Mouse (Mus musculus) midbrain, embryonic 15.5 days (tissue): ENCODE data around the gene Tgfbr3l. TPM values are rescaled to one million over a fixed set of nuclear protein-coding genes. Genes with fewer than 3 reads are reported as not detected.
A peak's percentile ranks its signal among the peaks of the same experiment; 100 is the strongest.

Source experiments
- ATAC-seq: fragments of 200-750 bp; cut with Nextera tagmentation; replicated peaks from 2 replicates; pipeline ENCODE4 v1.8.0; 2017; ENCODE audit warnings: moderate TSS enrichment
- H3K27ac ChIP-seq: fragments of 300-500 bp; sonication (generic); 2 replicates; pipeline ENCODE4 v1.5.1; 2015; ENCODE audit warnings: mild to moderate bottlenecking, inconsistent platforms
- H3K27me3 ChIP-seq: fragments of 300-500 bp; sonication (generic); replicated peaks from 2 replicates; pipeline ENCODE4 v1.6.1; 2015; ENCODE audit warnings: inconsistent platforms
- H3K36me3 ChIP-seq: fragments of 300-500 bp; sonication (generic); replicated peaks from 2 replicates; pipeline ENCODE4 v1.6.1; 2015; ENCODE audit warnings: inconsistent platforms
- H3K4me1 ChIP-seq: fragments of 300-500 bp; sonication (generic); 2 replicates; pipeline ENCODE4 v1.6.1; 2015; ENCODE audit warnings: inconsistent platforms
- H3K4me2 ChIP-seq: fragments of 300-500 bp; sonication (generic); 2 replicates; pipeline ENCODE4 v1.6.1; 2015; ENCODE audit warnings: inconsistent platforms, mild to moderate bottlenecking, moderate library complexity
- H3K4me3 ChIP-seq: fragments of 300-500 bp; sonication (generic); 2 replicates; pipeline ENCODE4 v1.5.1; 2015; ENCODE audit warnings: mild to moderate bottlenecking, inconsistent platforms
- H3K9ac ChIP-seq: fragments of 300-500 bp; sonication (generic); 2 replicates; pipeline ENCODE4 v1.6.1; 2015; ENCODE audit warnings: mild to moderate bottlenecking, inconsistent platforms
- H3K9me3 ChIP-seq: fragments of 300-500 bp; sonication (generic); 2 replicates; pipeline ENCODE4 v1.6.1; 2016; ENCODE audit warnings: inconsistent platforms
- WGBS: fragments of 180-500 bp; shearing (Covaris S2); methylation state at CpG from one replicate; pipeline ENCODE4 v1.1.7; 2015; ENCODE audit warnings: mixed read lengths; 5-methylcytosine and 5-hydroxymethylcytosine counted together
- polyA plus RNA-seq: library from polyadenylated mRNA; unstranded; fragments of >200 nt; fragmentation: Nextera tagmentation; extraction: Ambion mirVana; gene quantifications from 2 replicates; pipeline ENCODE4 v1.2.1, GENCODE M21; 2015

Tgfbr3l gene
- polyA plus RNA-seq, 1 experiment from 2014 or later: 6.6 TPM

GRCm38 (mm10) chr8:4257350-4257749 is 9.3 kb downstream of the Tgfbr3l start:
- Histone ChIP-seq H3K36me3 (peaks cover 27% of the 10 kb centered on the region), H3K4me1 (peaks cover 51% of the 10 kb centered on the region)
- WGBS: 47% methylated on average over 4 of the region's 4 CpGs

DNA sequence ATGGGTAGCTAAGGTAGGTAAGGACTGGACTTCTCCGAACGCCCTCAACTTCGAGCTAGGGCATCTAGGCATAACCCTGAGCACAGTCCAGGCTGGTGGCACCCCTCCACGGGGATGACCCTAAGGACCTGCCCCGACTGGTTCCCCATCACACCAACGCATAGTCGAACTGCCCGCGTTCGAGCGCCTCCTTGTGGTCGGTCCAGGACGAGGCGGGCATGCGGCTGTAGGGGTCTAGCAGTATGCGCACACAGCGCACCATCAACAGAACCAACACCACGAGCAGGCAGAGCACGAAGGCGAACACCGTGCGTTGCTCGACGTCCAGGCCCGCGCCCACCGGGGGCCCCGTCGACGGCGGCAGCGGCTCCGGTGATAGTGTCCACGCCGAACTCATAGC is 10.2 kb downstream of the Tgfbr3l start:
- Histone ChIP-seq H3K36me3 (peaks cover 29% of the 10 kb centered on the region), H3K9me3 (no peaks in the 10 kb centered on the region), H3K4me2 (peak overlapping the region; percentile 58), H3K9ac (peak overlapping the region; percentile 83), H3K4me1 (peaks cover 48% of the 10 kb centered on the region), H3K27me3 (no peaks in the 10 kb centered on the region), H3K27ac (peak overlapping the region; percentile 94), H3K4me3 (peak overlapping the region; percentile 72)
- WGBS: 2% methylated on average over 35 of the region's 35 CpGs
- peak; percentile 69 for ATAC-seq

More at GRCm38 (mm10) chr8:4257350-4257749, 9.3 kb downstream of the Tgfbr3l start:
- Histone ChIP-seq H3K9me3 (no peaks in the 10 kb centered on the region), H3K4me3 (peak overlapping the region; percentile 72), H3K27me3 (no peaks in the 10 kb centered on the region), H3K9ac (peak overlapping the region; percentile 83), H3K4me2 (peak overlapping the region; percentile 58), H3K27ac (peak overlapping the region; percentile 94)
- no peak for ATAC-seq

DNA sequence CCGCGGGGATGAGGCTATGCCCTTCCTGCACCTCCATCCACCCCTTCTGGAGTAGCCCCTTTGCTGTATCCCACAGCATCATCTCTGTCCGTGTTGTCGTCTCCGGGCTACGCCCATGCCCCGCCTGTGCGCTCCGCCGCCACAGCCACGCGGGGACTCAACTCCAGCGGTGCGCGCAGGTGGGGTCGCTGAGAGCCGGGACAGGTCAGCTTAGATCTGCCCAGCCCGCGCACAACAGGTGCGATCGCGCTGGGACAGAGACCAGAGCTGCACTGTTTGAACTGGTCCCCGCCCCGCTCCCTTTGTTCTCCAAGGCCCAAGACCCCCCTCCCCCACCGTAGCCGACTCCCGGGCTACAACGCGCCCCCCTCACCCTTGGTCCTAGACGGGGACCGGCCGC is 10.7 kb downstream of the Tgfbr3l start:
- no peaks in the 10 kb centered on the region for H3K9me3 ChIP-seq

DNA sequence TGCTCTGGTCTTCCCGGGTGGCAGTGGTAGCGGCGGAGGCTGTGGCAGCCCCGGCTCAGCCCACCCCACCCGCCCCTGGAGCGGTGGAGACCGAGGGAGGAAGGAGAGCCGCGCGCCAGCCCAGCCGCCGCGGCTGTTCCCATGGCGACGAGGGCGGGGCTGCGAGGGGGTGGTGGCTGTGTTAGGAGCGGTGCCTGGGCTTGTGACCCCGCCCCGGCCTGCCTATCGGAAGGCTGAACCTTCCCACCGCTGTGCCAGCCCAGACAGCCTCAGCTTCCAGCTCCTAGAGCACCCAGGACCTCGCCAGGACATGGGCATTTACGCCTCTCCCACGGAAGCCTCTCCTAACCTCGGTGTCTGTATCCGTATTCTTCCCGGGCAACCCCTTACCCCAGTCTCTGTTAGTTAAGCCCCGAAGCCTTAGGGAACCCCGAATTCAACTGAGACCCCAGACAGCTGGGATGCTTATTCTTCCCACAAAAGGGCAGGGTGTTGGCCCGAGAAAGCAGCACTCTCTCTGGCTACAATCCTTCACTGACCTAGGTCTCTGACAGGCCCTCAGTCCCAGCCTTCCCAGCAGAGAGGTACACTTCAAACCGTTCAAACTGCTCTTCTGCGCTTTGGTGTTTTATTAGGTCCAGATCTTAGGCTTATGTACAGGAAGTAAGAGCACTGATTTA is 11.3 kb downstream of the Tgfbr3l start, which contains the start of gene Ctxn1:
Gene Ctxn1, minus strand, starts transcription at position 150 of the 680 bp plus-strand sequence.
- H3K4me1 ChIP-seq: peaks cover 39% of the 10 kb centered on the region
- peaks cover 31% of the 10 kb centered on the region for H3K36me3 ChIP-seq
- peak within 1 kb of the TSS; percentile 83 for H3K9ac ChIP-seq
- ATAC-seq: peak; percentile 93
- 5% methylated on average over 31 of the region's 33 CpGs for WGBS
- no peaks in the 10 kb centered on the region for H3K27me3 ChIP-seq
- peak within 1 kb of the TSS; percentile 58 for H3K4me2 ChIP-seq
- no peaks in the 10 kb centered on the region for H3K9me3 ChIP-seq
- H3K4me3 ChIP-seq: peak within 1 kb of the TSS; percentile 72
- H3K27ac ChIP-seq: peak within 1 kb of the TSS; percentile 94

More for the DNA sequence above, 10.7 kb downstream of the Tgfbr3l start:
- Histone ChIP-seq H3K4me1 (peaks cover 45% of the 10 kb centered on the region), H3K4me3 (peak overlapping the region; percentile 72), H3K27me3 (no peaks in the 10 kb centered on the region), H3K27ac (peak overlapping the region; percentile 94), H3K9ac (peak overlapping the region; percentile 83), H3K4me2 (peak overlapping the region; percentile 58), H3K36me3 (peaks cover 31% of the 10 kb centered on the region)
- ATAC-seq: peak; percentile 75
- WGBS: under 1% methylated on average over 32 of the region's 32 CpGs

- H3K4me1 ChIP-seq: peaks cover 34% of the 10 kb centered on the region
- H3K9ac ChIP-seq: no peak overlapping the region
These were observed 11.8 kb downstream of the Tgfbr3l start for GRCm38 (mm10) chr8:4259805-4260170.

DNA sequence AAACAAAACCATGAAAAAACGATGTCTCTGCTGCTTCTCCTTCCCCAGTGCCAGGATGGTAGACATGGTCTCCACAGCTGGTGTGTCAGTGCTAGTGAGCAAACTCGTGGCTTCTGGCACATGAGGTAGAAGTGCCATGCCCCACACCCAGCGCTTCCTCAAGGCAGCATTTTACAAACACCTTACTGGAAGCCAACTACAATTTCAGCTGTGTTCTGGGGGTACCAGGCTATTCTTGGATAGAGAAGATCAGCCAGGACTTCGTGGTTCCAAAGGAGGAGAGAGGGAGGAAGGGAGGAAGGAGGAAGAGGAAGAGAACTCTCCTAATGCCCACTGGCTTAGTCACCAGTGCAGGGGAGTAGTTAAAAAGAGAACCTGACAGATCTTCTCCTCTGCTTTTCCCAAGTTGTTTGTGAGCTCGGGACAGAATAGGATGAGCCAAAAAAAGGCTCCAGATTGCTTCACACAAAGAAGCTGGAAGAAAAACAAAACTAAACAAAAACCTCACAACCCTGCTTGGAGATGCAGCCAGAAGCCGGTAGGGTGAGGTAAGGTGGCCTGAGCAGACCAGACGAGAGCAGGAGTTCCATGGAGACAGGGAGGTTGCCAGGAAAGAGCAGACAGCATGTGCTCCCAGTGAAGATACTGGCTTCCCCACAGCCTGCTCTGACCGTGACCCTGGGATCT is 15.2 kb downstream of the Tgfbr3l start:
- H3K36me3 ChIP-seq: peaks cover 41% of the 10 kb centered on the region
- no peaks in the 10 kb centered on the region for H3K27me3 ChIP-seq
- no peak overlapping the region for H3K27ac ChIP-seq
- H3K9ac ChIP-seq: no peak overlapping the region
- no peak overlapping the region for H3K4me3 ChIP-seq
- H3K4me2 ChIP-seq: no peak overlapping the region
- H3K4me1 ChIP-seq: peaks cover 8% of the 10 kb centered on the region
- no peaks in the 10 kb centered on the region for H3K9me3 ChIP-seq
- no peak for ATAC-seq
- WGBS: 96% methylated on average over 8 of the region's 8 CpGs

More at GRCm38 (mm10) chr8:4259805-4260170, 11.8 kb downstream of the Tgfbr3l start:
- ATAC-seq: no peak
- peak overlapping the region; percentile 94 for H3K27ac ChIP-seq
- H3K4me2 ChIP-seq: 0 out of 2 replicates have a peak overlapping the region, but pooled peaks have one; percentile 58
- H3K4me3 ChIP-seq: peak overlapping the region; percentile 72; the same call in 1 of the 2 replicates
- H3K27me3 ChIP-seq: no peaks in the 10 kb centered on the region
- H3K9me3 ChIP-seq: no peaks in the 10 kb centered on the region
- H3K36me3 ChIP-seq: peaks cover 27% of the 10 kb centered on the region
- WGBS: 79% methylated on average over 4 of the region's 4 CpGs

DNA sequence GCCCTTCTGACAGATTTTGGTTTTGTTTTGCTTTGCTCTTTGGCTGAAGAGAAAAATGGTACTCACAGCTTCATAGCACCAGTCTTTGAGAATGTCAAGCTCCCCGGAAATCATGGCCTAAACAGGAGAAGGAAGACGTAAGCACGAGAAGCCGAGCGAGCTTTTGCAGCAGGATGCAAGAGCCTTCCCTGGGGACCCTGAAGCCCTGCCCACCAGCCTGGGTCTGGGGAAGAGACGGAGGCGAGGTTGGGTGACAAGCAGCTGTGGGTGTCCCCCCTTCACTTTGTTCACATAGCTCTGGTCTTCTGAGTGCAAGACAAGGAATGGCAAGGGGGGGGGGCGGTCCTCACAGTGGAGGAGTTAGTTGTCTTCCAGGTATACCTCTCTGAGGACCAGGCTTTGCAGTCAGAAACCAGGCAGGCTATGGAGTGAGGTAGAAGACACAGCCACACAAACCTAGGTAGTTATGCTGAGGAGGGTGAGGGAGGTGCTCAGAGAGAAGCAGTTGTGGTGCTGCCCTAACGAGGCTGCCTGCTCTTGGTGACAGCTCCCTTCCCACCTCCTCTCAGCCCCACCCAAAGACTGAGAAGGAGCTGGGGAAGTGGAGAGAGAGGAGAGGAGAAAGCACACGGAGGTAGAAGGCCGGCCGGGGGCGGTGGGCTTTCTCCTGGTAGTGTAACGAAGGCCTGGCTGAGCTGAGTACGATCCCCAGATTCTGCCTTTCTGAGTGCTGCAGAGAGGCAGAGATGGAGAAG is 17.3 kb downstream of the Tgfbr3l start:
- 94% methylated on average over 15 of the region's 15 CpGs for WGBS

DNA sequence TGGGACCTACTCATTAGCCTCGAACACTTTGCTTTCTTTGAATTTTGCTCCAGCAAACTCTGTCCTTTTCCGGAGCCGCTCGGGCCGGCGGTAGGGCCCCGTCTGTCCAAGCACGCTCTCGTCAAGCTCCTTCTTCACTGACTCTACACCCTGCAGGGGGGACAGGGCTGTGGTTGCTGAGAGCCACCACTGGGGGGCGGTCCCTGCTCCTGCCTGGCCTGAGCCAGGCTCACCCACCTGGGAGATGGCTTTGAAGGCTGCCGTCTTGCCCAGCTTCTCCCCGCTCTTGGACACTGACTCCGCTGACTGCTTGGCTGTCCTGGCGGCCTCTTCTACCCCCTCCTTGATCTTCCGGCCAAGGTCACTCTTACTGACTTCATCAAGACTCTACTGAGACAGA is 19.6 kb downstream of the Tgfbr3l start:
- Histone ChIP-seq H3K36me3 (peaks cover 52% of the 10 kb centered on the region), H3K4me1 (no peaks in the 10 kb centered on the region), H3K27me3 (no peaks in the 10 kb centered on the region), H3K9ac (no peak overlapping the region), H3K27ac (no peak overlapping the region), H3K4me2 (no peak overlapping the region), H3K9me3 (no peaks in the 10 kb centered on the region), H3K4me3 (no peak overlapping the region)
- no peak for ATAC-seq
- 81% methylated on average over 15 of the region's 15 CpGs for WGBS

More for the DNA sequence above, 17.3 kb downstream of the Tgfbr3l start:
- Histone ChIP-seq H3K9me3 (no peaks in the 10 kb centered on the region), H3K4me2 (no peak overlapping the region), H3K4me1 (no peaks in the 10 kb centered on the region), H3K4me3 (no peak overlapping the region), H3K27ac (no peak overlapping the region), H3K9ac (no peak overlapping the region), H3K27me3 (no peaks in the 10 kb centered on the region), H3K36me3 (peaks cover 50% of the 10 kb centered on the region)
- ATAC-seq: no peak

- ATAC-seq: no peak
- Histone ChIP-seq H3K27ac (no peak overlapping the region), H3K27me3 (no peaks in the 10 kb centered on the region), H3K9ac (no peak overlapping the region), H3K4me3 (no peak overlapping the region), H3K36me3 (peaks cover 47% of the 10 kb centered on the region), H3K9me3 (no peaks in the 10 kb centered on the region), H3K4me2 (no peak overlapping the region), H3K4me1 (peaks cover 3% of the 10 kb centered on the region; the same call in 1 of the 2 replicates)
- 92% methylated on average over 6 of the region's 6 CpGs for WGBS
These were observed 21.6 kb downstream of the Tgfbr3l start for GRCm38 (mm10) chr8:4269609-4270008.

GRCm38 (mm10) chr8:4275275-4276110 is 27.5 kb downstream of the Tgfbr3l start, which contains the start of gene Timm44:
Gene Timm44, minus strand, starts transcription at chr8:4275913.
- Histone ChIP-seq H3K36me3 (0 out of 2 replicates have a peak, but pooled peaks cover 6% of the 10 kb centered on the region), H3K9me3 (no peaks in the 10 kb centered on the region), H3K4me1 (peaks cover 15% of the 10 kb centered on the region), H3K4me2 (peak within 1 kb of the TSS; percentile 85), H3K9ac (peak within 1 kb of the TSS; percentile 67), H3K4me3 (peak within 1 kb of the TSS; percentile 72), H3K27me3 (no peaks in the 10 kb centered on the region), H3K27ac (peak within 1 kb of the TSS; percentile 83)
- under 1% methylated on average over 39 of the region's 39 CpGs for WGBS
- ATAC-seq: peak; percentile 98

DNA sequence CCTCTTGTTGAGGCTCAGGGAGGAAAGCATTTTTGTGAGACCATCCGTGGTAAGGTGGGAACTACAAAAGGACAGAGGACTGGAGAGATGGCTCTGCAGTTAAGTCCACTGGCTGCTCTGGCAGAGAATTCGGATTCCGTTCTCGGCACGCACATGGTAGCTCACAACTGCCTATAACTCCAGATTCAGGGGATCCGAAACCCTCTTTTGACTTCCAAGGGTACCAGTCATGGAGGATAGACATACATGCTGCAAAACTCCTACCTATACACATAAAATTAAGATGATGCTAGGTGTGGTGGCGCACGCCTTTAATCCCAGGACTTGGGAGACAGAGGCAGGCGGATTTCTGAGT is 28.1 kb downstream of the Tgfbr3l start:
- 23% methylated on average over 9 of the region's 9 CpGs for WGBS
- Histone ChIP-seq H3K27me3 (no peaks in the 10 kb centered on the region), H3K4me1 (peaks cover 15% of the 10 kb centered on the region), H3K36me3 (0 out of 2 replicates have a peak, but pooled peaks cover 6% of the 10 kb centered on the region), H3K4me2 (peak overlapping the region; percentile 85), H3K9me3 (no peaks in the 10 kb centered on the region), H3K9ac (peak overlapping the region; percentile 67), H3K27ac (peak overlapping the region; percentile 83), H3K4me3 (peak overlapping the region; percentile 72)
- ATAC-seq: no peak
